Mouse (Mus musculus): ENCODE results near the gene Ctns.

Ctns gene

DNA sequence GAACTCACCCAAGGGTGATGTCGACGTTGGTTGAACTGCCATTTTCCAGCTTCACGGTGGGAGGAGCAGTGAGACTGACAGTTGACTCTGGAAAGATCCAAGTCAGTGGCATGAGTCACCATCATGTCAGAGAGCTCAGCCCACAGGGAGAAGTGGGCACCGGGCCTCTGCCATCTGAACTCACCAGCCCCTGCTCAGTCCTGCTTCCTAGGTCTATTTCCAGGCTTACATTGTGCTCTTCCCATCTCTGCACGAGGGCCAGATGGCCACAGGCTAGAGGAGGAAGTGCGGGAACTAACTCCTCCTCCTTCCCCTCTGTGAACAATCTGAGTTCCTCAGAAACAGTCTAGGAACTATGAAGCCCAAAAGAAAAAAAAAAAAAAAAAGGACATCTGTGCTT is 5.8 kb downstream of the Ctns start:
- DNase-seq (ENCODE audit: low read depth): peak; percentile 57

DNA sequence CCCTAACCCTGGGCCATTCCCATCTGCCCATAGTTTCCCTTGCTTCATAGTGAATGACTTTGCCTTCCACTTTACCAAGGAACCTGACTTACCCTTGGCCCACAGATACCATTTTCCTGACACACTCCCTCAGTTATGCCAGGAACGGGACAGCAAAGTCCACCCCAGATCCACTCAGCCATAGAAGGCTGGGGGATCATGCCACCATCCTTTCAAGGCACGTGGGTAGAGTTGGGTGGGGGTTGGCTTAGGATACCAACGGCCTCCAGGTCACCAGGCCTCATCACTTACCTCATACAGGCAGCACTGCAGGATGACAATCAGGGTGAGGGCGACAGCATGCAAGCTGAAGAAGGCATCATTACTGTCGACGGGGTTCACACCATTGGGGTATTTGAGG is 11.6 kb downstream of the Ctns start:
- DNase-seq (ENCODE audit: low read depth): no peak

GRCm38 (mm10) chr11:73185872-73186615 is 12.8 kb downstream of the Ctns start:
- no peak for DNase-seq (ENCODE audit: low read depth)

DNA sequence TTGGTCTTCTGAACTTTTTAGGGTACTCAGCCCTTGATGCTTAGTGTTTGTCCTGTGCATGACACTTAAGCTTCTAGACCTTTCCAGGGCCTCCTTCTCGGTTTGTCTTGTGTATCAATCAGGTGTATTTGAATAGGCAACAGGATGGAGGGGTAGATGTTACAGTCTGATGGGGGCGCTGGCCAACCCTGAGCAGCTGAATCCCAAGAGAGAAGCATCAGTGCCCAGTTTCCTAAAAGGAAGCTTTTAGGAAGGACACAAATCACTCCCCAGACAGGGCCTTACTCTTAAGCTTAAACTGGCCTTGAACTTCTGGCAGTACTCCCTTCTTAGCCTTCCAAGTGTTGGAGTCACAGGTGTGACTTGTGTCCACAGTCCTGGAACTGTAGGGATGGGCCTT is 20.9 kb downstream of the Ctns start:
- no peak for DNase-seq (ENCODE audit: low read depth)

GRCm38 (mm10) chr11:73177509-73177875 is 21.4 kb downstream of the Ctns start:
- no peak for DNase-seq (ENCODE audit: low read depth)

GRCm38 (mm10) chr11:73176608-73177508 is 22.0 kb downstream of the Ctns start, which contains the start of the genes Emc6 and Tax1bp3:
Gene Emc6 (minus strand): TSS chr11:73177037.
Gene Tax1bp3 (plus strand): TSS chr11:73177083.
- peak; percentile 99 for DNase-seq (ENCODE audit: low read depth)

DNA sequence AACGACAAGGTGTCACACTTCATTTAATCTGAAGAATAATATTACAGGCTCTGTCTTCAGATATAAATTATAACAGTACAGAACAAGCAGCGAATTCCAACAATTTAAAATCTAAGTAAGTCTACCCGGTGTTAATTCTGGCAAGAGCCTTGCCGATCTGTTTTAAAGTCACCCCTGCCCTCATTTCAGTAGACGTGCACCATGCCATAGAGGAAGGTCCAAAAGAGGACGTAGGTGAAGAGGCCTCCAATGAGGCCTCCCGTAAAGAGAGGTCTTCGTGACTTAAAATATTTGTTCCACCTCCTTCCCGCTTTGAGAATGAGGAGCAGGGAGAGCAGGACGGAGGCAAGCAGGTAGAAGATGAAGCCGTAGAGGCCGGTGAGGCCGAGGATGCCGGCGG is 22.7 kb downstream of the Ctns start:
- peak; percentile 43 for DNase-seq (ENCODE audit: low read depth)

DNA sequence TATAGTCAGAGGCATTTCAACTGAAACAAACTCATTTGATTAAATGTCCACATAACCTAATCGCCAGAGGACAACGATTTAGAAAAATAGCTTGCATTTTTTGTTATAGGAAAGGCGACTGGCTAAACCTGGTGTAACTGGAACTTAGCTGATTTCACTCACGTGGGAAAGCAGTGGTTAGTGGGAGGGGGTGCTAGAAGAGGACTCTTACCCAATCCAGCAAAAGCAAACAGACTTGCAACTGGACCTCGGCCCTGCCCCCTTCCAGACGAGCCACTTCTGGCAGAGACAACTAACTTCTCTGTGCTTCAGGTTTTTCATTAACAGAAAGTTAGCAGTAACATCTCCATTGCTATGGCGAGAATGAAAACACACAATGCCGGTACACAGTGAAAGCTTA is 23.2 kb downstream of the Ctns start:
- DNase-seq (ENCODE audit: low read depth): peak; percentile 78

GRCm38 (mm10) chr11:73172186-73172585 is 26.7 kb downstream of the Ctns start:
- no peak for DNase-seq (ENCODE audit: low read depth)

- peak; percentile 65 for DNase-seq (ENCODE audit: low read depth)
These were observed 29.6 kb downstream of the Ctns start for GRCm38 (mm10) chr11:73169231-73169630.

GRCm38 (mm10) chr11:73168576-73168975 is 30.3 kb downstream of the Ctns start:
- DNase-seq (ENCODE audit: low read depth): no peak

- DNase-seq (ENCODE audit: low read depth): no peak
These were observed 30.8 kb downstream of the Ctns start for GRCm38 (mm10) chr11:73168071-73168470.

DNA sequence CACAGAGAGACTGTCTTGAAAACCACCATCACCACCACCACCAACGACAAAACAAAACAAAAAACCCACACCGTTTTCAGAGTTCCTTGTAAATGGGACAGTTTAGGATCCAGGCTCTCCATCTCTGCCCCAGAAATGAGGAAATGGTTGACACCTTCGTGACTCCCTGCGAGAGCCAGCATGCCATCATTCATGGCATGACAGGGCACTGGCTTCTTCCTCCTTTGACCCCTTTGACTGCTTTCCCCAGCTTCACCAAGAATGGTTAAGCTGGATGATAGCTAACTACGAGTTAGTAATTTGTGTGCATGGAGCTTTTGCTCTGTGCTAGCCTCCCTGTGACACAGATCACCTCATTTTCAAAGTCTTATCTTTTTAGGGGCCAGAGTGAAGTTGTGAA is 36.6 kb downstream of the Ctns start:
- DNase-seq (ENCODE audit: low read depth): no peak

GRCm38 (mm10) chr11:73161616-73162015 is 37.2 kb downstream of the Ctns start:
- DNase-seq (ENCODE audit: low read depth): no peak

GRCm38 (mm10) chr11:73160811-73161200 is 38.0 kb downstream of the Ctns start:
- no peak for DNase-seq (ENCODE audit: low read depth)

- no peak for DNase-seq (ENCODE audit: low read depth)
These were observed 38.7 kb downstream of the Ctns start, which contains the start of gene P2rx5 for GRCm38 (mm10) chr11:73159957-73160810. Gene P2rx5 (plus strand): TSS chr11:73160421.

DNA sequence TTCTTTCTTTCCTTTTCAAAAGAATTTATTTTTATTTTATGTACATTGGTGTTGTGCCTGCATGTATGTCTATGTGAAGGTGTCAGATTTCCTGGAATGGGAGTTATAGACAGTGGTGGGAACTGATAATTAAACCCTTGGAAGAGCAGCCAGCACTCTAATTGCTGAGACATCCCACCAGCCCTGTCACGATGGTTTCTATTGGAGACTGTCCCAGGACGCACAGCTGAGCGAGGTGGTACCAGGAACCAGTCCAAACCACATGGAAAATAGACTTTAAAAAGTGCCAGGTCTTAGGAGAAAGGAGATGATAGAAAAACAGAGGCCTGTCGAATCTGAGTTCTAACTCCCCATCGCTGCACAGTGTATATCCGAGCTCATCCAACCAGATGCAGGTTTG is 43.8 kb downstream of the Ctns start:
- DNase-seq (ENCODE audit: low read depth): no peak

GRCm38 (mm10) chr11:73148209-73148608 is 50.6 kb downstream of the Ctns start:
- no peak for DNase-seq (ENCODE audit: low read depth)

DNA sequence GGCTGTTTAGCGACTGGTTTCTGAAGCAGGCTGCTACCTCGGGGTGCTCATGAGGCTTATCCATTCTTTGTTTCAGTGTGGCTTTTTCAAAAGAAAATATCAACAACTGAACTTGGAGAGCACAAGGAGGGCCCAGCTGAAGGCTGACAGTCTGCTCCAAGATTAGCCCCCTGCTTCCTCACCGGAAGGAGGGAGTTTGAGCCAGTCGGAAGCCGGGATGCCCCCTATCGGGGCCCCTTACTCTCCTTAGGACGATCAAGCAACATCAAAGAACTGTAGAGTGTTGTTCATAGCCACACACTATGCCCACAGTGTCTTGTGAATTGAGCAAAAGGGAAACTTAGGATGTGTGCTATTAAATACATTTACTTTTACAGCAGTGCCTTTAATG is 51.9 kb downstream of the Ctns start:
- DNase-seq (ENCODE audit: low read depth): no peak

DNA sequence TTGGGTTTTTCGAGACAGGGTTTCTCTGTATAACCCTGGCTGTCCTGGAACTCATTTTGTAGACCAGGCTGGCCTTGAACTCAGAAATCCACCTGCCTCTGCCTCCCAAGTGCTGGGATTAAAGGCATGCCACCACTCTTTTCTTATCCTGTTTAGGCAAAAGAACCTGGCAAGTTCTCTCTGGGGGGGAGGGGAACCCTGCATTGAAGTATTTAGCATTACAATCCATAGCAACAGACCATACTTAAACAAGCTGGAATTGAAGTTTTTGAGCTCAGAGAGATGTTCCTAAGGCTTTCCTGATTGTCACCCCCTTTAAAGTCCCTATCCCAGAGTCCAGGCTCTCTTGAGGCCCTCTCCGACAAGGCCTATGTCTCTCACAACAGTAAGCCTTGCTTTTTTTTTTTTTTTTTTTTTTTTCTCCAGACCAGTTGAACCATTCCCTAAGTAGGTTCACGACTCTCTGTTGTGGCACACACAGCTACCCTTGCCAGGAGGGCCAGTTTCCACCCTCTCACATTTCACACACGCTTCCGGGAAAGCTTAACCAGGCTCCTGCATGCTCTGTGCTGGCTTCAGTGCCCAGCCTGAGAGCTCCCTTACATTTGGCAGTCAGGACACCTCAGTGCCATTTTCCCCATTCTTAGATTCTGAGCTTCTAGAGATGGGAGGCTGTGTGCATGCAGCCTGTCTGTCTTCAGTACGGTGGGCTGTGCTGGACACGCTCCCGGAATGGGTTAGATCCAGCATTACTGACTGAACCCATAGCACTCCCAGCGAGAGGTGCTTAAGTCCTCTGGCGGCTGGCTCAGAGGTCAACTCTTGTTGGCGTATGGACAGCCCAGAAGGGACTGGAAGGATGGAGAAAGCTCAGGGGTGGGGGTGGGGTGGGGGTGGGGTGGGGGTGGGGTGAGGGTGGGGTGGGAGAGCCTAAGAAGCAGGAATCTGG is 52.5 kb downstream of the Ctns start:
- no peak for DNase-seq (ENCODE audit: low read depth)

DNA sequence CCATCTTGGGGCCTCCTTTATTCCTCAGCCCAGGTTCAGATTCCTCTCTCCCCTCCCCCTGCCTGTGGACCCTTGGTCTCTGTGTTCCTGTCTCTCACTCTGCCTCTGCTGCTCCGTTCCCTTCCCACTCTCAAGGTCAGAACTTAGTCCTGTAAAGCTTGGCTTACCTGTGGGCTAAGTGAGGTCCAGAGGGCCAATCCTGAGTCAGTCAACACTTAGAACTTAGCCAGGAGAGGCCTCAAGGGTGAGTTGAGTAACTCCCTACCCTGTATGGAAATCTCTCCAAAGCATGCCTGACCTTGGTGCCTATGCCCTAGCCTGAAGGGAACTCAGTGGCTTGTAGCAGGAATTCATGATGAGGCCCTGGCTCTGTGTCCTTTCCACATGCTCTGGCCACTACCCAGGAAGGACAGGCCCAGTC is 54.6 kb downstream of the Ctns start:
- no peak for DNase-seq (ENCODE audit: low read depth)

Data from 416B (cell line).